Mouse (Mus musculus): ENCODE measurements around the gene Smad5.

The Smad5 gene

GRCm38 (mm10) chr13:56757201-56757600 lies 54.4 kb downstream of the Smad5 start:
- no peak for DNase-seq

- DNase-seq: peak; percentile 84
These were observed 55.7 kb downstream of the Smad5 start for GRCm38 (mm10) chr13:56758492-56758891.

DNA sequence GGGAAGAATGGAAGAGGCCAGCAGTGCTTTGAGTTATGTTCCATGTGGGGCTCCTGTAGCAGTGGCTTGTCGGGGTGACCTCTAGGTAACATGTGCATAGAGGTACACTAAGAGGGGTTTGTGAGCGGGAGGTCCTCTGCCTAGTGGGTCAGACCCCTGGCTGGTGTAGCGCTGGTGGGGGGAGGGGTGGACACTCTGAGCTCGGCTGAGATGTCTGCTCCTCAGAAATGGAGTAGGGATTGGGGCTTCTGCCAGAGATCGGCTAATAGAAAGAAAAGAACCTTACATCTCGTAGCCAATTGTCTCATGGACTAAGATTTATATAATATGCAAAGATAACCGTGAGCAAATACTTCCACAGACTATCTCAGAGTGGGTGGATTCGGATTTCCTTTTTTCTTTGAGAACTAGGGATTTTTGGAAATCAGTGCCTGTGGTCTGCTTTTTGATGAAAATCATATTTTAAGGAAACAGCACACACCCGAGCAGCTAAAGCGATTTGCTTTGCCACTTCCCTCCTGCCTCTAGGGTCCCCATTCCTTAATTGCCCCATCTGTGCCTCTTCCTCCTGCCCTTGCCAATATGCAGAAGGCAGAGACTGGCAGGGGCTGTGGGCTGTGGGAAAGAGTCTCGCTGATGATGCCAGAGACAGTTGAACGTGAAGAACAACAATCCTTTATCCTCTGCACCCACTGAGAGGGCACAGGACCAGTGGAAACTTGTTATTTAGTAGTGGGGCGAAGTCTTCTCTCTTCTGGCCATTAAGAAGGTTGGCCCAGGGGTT lies 59.8 kb downstream of the Smad5 start:
- DNase-seq: no peak

- DNase-seq: no peak
These were observed 62.6 kb downstream of the Smad5 start for GRCm38 (mm10) chr13:56765284-56766032.

GRCm38 (mm10) chr13:56766211-56766610 lies 63.4 kb downstream of the Smad5 start:
- DNase-seq: no peak

DNA sequence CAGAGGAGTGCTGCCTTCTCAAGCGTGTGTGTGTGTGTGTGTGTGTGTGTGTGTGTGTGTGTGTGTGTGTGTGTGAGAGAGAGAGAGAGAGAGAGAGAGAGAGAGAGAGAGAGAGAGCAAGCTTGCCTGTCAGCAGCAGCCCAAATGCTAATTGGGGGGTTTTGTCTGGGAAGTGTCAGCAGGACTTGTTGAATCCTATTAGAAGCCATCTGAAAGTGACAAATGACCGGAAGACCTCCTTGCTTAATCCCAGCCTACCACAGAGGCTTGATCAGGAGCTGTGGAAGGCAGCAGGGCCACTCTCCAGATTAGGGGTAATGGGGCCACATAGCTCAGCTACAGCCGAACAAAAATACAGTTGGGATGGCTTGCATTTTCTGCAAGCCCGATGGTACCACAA lies 66.6 kb downstream of the Smad5 start:
- DNase-seq: peak; percentile 42

DNA sequence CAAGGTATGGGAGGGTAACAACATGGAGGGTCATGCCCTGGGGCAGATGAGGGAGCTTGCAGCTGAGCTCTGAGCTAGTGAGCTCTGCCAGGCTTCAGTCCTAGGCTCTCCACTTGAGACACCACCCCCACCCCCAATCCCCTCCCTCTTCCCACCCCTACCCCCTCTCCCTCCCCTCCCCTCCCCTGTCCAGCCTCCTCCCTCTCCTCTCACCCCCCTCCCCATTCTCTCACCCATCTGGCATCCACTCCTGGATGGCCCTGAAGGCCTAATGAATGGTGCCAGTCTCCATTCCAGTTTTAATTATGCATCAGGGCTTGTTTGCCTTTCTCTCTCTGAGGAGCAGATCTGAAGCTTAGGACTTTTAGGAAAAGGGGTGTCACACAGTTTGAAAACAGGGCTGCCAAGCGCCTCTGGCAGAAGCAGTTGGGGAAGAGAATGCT lies 67.3 kb downstream of the Smad5 start:
- no peak for DNase-seq

DNA sequence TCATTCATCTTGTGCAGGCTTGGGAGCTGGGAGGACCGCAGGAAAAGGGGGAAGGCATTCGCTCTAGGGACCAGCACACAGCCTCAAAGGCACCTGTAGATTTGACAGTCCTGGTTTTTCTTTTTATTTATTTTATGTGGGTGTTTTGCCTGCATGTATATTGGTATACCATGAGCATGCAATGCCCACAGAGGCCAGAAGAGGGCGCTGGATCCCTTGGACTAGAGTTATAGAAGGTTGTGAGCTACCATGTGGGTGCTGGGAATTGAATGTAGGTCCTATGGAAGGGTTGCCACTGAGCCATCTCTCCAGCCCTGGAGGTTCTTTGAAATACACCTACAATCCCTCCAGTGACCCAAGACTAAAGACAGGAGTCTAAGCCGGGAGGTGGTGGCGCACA lies 68.0 kb downstream of the Smad5 start:
- DNase-seq: no peak

GRCm38 (mm10) chr13:56772592-56772991 lies 69.8 kb downstream of the Smad5 start:
- DNase-seq: no peak

- no peak for DNase-seq
These were observed 70.6 kb downstream of the Smad5 start for GRCm38 (mm10) chr13:56773262-56773870.

- DNase-seq: peak; percentile 42
These were observed 71.5 kb downstream of the Smad5 start for GRCm38 (mm10) chr13:56774304-56774703.

GRCm38 (mm10) chr13:56780746-56781469 lies 78.1 kb downstream of the Smad5 start:
- no peak for DNase-seq

GRCm38 (mm10) chr13:56781697-56782096 lies 78.9 kb downstream of the Smad5 start:
- no peak for DNase-seq

- no peak for DNase-seq
These were observed 79.8 kb downstream of the Smad5 start for GRCm38 (mm10) chr13:56782621-56783020.

- no peak for DNase-seq
These were observed 87.9 kb downstream of the Smad5 start for GRCm38 (mm10) chr13:56790683-56791082.

Data from embryo, embryonic 11 days (tissue).